Mouse (Mus musculus) liver, embryonic 16.5 days (tissue): ENCODE results near the gene Clp1. TPM values are rescaled to one million over a fixed set of nuclear protein-coding genes. Genes with fewer than 3 reads are reported as not detected.
"Not testable (repeated sequence)": the region's sequence is repeated elsewhere in the genome, so short reads cannot be mapped to it uniquely, and the experiment has no call there.

Experiments
- ATAC-seq: fragments of 200-750 bp; cut with Nextera tagmentation; 2 replicates; pipeline ENCODE4 v1.8.0; 2017; ENCODE audit warnings: low read depth, mild to moderate bottlenecking, moderate number of reproducible peaks, moderate library complexity
- H3K27ac ChIP-seq: fragments of 300-500 bp; sonication (generic); 2 replicates; pipeline ENCODE4 v1.5.1; 2014; ENCODE audit warnings: mild to moderate bottlenecking, low read length
- H3K27me3 ChIP-seq: fragments of 300-500 bp; sonication (generic); 2 replicates; pipeline ENCODE4 v1.6.1; 2014; ENCODE audit warnings: low read depth, low read length, mixed read lengths; ENCODE audit not compliant: control insufficient read depth, insufficient read depth
- H3K36me3 ChIP-seq: fragments of 300-500 bp; sonication (generic); 2 replicates; pipeline ENCODE4 v1.6.1; 2014; ENCODE audit warnings: mild to moderate bottlenecking; ENCODE audit not compliant: control insufficient read depth, insufficient read depth
- H3K4me1 ChIP-seq: fragments of 300-500 bp; sonication (generic); 2 replicates; pipeline ENCODE4 v1.6.1; 2014; ENCODE audit warnings: low read depth, low read length, mixed read lengths; ENCODE audit not compliant: control insufficient read depth
- H3K4me2 ChIP-seq: fragments of 300-500 bp; sonication (generic); 2 replicates; pipeline ENCODE4 v1.6.1; 2014; ENCODE audit warnings: low read depth, low read length, mixed read lengths
- H3K4me3 ChIP-seq: fragments of 300-500 bp; sonication (generic); 2 replicates; pipeline ENCODE4 v1.5.1; 2014; ENCODE audit warnings: low read depth, mild to moderate bottlenecking, low read length
- H3K9ac ChIP-seq: fragments of 300-500 bp; sonication (generic); 2 replicates; pipeline ENCODE4 v1.6.1; 2014; ENCODE audit warnings: low read depth, low read length
- H3K9me3 ChIP-seq: fragments of 300-500 bp; sonication (generic); replicated peaks from 2 replicates; pipeline ENCODE4 v1.6.1; 2016; ENCODE audit warnings: low read length; ENCODE audit not compliant: control insufficient read depth
- WGBS: fragments of 180-500 bp; shearing (Covaris S2); extraction: QIAGEN DNeasy Blood & Tissue Kit; methylation state at CpG from one replicate; pipeline ENCODE4 v1.1.7; 2014; ENCODE audit not compliant: insufficient replicate concordance; 5-methylcytosine and 5-hydroxymethylcytosine counted together
- polyA plus RNA-seq: library from polyadenylated mRNA; unstranded; fragments of >200 nt; fragmentation: Nextera tagmentation; extraction: Ambion mirVana; gene quantifications from 2 replicates; pipeline ENCODE4 v1.2.1, GENCODE M21; 2015

Clp1 gene
- polyA plus RNA-seq, 1 experiment from 2014 or later: 49.7 TPM

GRCm38 (mm10) chr2:84734919-84735318, 7.8 kb upstream of the Clp1 start:
- H3K4me1 ChIP-seq: peaks cover 82% of the 10 kb centered on the region
- H3K4me2 ChIP-seq: peak overlapping the region; percentile 57
- peak overlapping the region; percentile 88 for H3K9ac ChIP-seq
- WGBS: 7% methylated on average over 2 of the region's 2 CpGs
- H3K27ac ChIP-seq: peak overlapping the region; percentile 97
- peak overlapping the region; percentile 76 for H3K4me3 ChIP-seq
- H3K27me3 ChIP-seq: no peaks in the 10 kb centered on the region; the same call in 1 of the 2 replicates
- H3K36me3 ChIP-seq: peaks cover 29% of the 10 kb centered on the region
- H3K9me3 ChIP-seq: no peaks in the 10 kb centered on the region
- ATAC-seq: peak; percentile 16; the same call in 1 of the 2 replicates

- Histone ChIP-seq H3K27ac (peak overlapping the region; percentile 97), H3K9me3 (no peaks in the 10 kb centered on the region), H3K27me3 (no peaks in the 10 kb centered on the region; the same call in 1 of the 2 replicates), H3K4me2 (peak overlapping the region; percentile 57), H3K4me3 (peak overlapping the region; percentile 76), H3K9ac (peak overlapping the region; percentile 88), H3K36me3 (peaks cover 26% of the 10 kb centered on the region), H3K4me1 (peaks cover 86% of the 10 kb centered on the region)
- no peak for ATAC-seq
- WGBS: under 1% methylated on average over 11 of the region's 11 CpGs
Observed at GRCm38 (mm10) chr2:84734351-84734864, 7.3 kb upstream of the Clp1 start.

- WGBS: 2% methylated on average over 8 of the region's 8 CpGs
- Histone ChIP-seq H3K4me3 (peak within 1 kb of the TSS; percentile 76), H3K4me2 (peak within 1 kb of the TSS; percentile 57), H3K27me3 (no peaks in the 10 kb centered on the region; the same call in 1 of the 2 replicates), H3K27ac (peak within 1 kb of the TSS; percentile 97), H3K4me1 (peaks cover 79% of the 10 kb centered on the region), H3K36me3 (peaks cover 20% of the 10 kb centered on the region), H3K9ac (peak within 1 kb of the TSS; percentile 88), H3K9me3 (no peaks in the 10 kb centered on the region)
- peak; percentile 57 for ATAC-seq
Observed at GRCm38 (mm10) chr2:84733579-84734300, 6.6 kb upstream of the Clp1 start, which contains the start of gene Ypel4. Gene Ypel4, plus strand, starts transcription at chr2:84734058.

- Histone ChIP-seq H3K9ac (no peak overlapping the region), H3K9me3 (no peaks in the 10 kb centered on the region), H3K27ac (peak overlapping the region; percentile 97), H3K4me2 (peak overlapping the region; percentile 57), H3K27me3 (no peaks in the 10 kb centered on the region; the same call in 1 of the 2 replicates), H3K36me3 (peaks cover 12% of the 10 kb centered on the region; the same call in 1 of the 2 replicates), H3K4me3 (no peak overlapping the region; the same call in 1 of the 2 replicates), H3K4me1 (peaks cover 70% of the 10 kb centered on the region)
- ATAC-seq: peak; percentile 16
- 84% methylated on average over 1 of the region's 1 CpGs for WGBS
Observed at GRCm38 (mm10) chr2:84732394-84732793, 5.2 kb upstream of the Clp1 start.

- Histone ChIP-seq H3K27ac (peak overlapping the region; percentile 97), H3K4me3 (no peak overlapping the region), H3K4me1 (peaks cover 62% of the 10 kb centered on the region), H3K27me3 (no peaks in the 10 kb centered on the region; the same call in 1 of the 2 replicates), H3K9me3 (no peaks in the 10 kb centered on the region), H3K9ac (peak overlapping the region; percentile 23; the same call in 1 of the 2 replicates), H3K36me3 (peaks cover under 1% of the 10 kb centered on the region; the same call in 1 of the 2 replicates), H3K4me2 (no peak overlapping the region)
- WGBS: 71% methylated on average over 3 of the region's 3 CpGs
- ATAC-seq: no peak
Observed at GRCm38 (mm10) chr2:84731206-84731605, 4.1 kb upstream of the Clp1 start.

- Histone ChIP-seq H3K36me3 (peaks cover 25% of the 10 kb centered on the region), H3K4me1 (peaks cover 57% of the 10 kb centered on the region), H3K4me2 (peak overlapping the region; percentile 87), H3K27ac (peak overlapping the region; percentile 97)
- WGBS: 81% methylated on average over 5 of the region's 5 CpGs
- not testable (repeated sequence) for H3K27me3 ChIP-seq, H3K9ac ChIP-seq, H3K9me3 ChIP-seq, ATAC-seq, H3K4me3 ChIP-seq
Observed at GRCm38 (mm10) chr2:84728191-84728590, 1.0 kb upstream of the Clp1 start.

- Histone ChIP-seq H3K9ac (peak overlapping the region; percentile 79), H3K4me1 (peaks cover 43% of the 10 kb centered on the region), H3K27me3 (no peaks in the 10 kb centered on the region), H3K4me2 (peak overlapping the region; percentile 68), H3K4me3 (peak overlapping the region; percentile 77), H3K27ac (peak overlapping the region; percentile 97), H3K36me3 (peaks cover 30% of the 10 kb centered on the region), H3K9me3 (no peaks in the 10 kb centered on the region)
- under 1% methylated on average over 9 of the region's 9 CpGs for WGBS
- no peak for ATAC-seq
Observed at GRCm38 (mm10) chr2:84726716-84727115, 434 bp downstream of the Clp1 start.

GRCm38 (mm10) chr2:84725770-84726169, 1.4 kb downstream of the Clp1 start:
- 82% methylated on average over 10 of the region's 10 CpGs for WGBS
- Histone ChIP-seq H3K9ac (peak overlapping the region; percentile 79), H3K27ac (peak overlapping the region; percentile 24; the same call in 1 of the 2 replicates), H3K9me3 (no peaks in the 10 kb centered on the region), H3K27me3 (no peaks in the 10 kb centered on the region), H3K4me3 (peak overlapping the region; percentile 77), H3K36me3 (peaks cover 37% of the 10 kb centered on the region), H3K4me2 (peak overlapping the region; percentile 68), H3K4me1 (peaks cover 42% of the 10 kb centered on the region)
- no peak for ATAC-seq

- Histone ChIP-seq H3K4me2 (no peak overlapping the region), H3K36me3 (peaks cover 37% of the 10 kb centered on the region), H3K9ac (no peak overlapping the region), H3K9me3 (no peaks in the 10 kb centered on the region), H3K27ac (peak overlapping the region; percentile 17; the same call in 1 of the 2 replicates), H3K4me3 (no peak overlapping the region), H3K4me1 (peaks cover 32% of the 10 kb centered on the region), H3K27me3 (no peaks in the 10 kb centered on the region)
- ATAC-seq: no peak
- WGBS: 92% methylated on average over 14 of the region's 14 CpGs
Observed at GRCm38 (mm10) chr2:84723856-84724255, 3.3 kb downstream of the Clp1 start.
